8 mouse cellular contexts compared by ENCODE assay signal in the genomic region with DNA sequence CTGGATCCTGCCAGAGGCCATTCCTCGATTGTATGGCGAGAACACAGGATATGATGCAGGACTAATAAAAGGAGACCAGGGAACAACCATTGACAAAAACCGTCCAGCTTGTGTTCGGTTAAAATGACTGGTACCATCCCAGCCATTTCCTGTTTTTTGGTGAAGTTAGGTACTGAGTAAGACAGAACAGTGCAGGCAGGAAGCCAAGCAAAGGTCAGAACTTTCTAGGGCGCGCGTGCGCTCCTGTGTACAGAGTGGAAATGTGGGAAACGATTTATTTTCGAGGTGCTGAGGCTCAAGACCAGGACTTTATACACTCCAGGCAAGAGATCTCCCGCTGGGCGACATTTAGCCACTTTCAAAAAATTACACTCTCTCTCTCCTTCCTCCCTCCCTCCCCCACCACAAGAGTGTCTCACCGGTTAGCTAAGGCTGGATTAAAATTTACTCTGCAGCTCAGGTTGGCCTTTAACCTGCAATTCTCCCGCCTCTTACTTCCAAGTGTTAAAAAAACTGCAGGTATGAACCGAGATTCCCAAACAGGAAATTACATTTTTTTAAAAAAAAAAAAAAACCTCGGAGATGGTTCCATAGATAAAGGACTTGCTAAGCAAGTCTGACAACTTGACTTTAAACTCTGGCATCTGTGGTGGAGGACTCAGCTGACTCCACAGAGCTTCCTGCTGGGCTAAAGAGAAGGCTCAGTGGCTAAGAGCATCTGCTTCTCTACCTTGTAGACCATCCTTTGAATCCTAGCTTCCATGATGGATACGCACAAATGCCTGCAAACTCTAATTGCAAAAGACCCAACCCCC. TPM values are rescaled to one million over a fixed set of nuclear protein-coding genes. Genes with fewer than 3 reads are reported as not detected.
DNase-seq lines count a peak whose midpoint lies in the region; ATAC-seq lines count a peak whose summit lies in the region.

No protein-coding gene starts in this region.

- H3K4me2 ChIP-seq in neural tube, embryonic 15.5 days = no peak overlapping the region

- no peaks in the 10 kb centered on the region for H3K9me3 ChIP-seq in neural tube, embryonic 15.5 days (replicated peaks)

- H3K36me3 ChIP-seq in neural tube, embryonic 15.5 days = peaks cover 73% of the 10 kb centered on the region

- H3K4me3 ChIP-seq in neural tube, embryonic 15.5 days (replicated peaks) = no peak overlapping the region

- H3K9ac ChIP-seq in neural tube, embryonic 15.5 days (replicated peaks) = no peak overlapping the region

- peak; percentile 33 for DNase-seq in adrenal gland, postnatal 10 days
- DNase-seq in adrenal gland, postnatal 4 days (ENCODE audit: low spot score in 2 of 2) = no peak
- peak; percentile 57 for DNase-seq in T-cell, adult 2 months (ENCODE audit: low spot score)
- peak; percentile 73 for DNase-seq in kidney, adult 11 months
- no peak for DNase-seq in frontal cortex, postnatal 36 days (ENCODE audit: low spot score in 2 of 2)
- no peak for DNase-seq in left cerebral cortex, adult 11 months (ENCODE audit: low spot score)

- ATAC-seq in megakaryocyte progenitor cell, adult 5-6 weeks (replicated peaks; ENCODE audit: poor library complexity) = peak; percentile 60
- no peak for ATAC-seq in neural tube, embryonic 15.5 days (ENCODE audit: low FRiP score)

- no peak overlapping the region for H3K27ac ChIP-seq in neural tube, embryonic 15.5 days (replicated peaks)

- no peaks in the 10 kb centered on the region for H3K27me3 ChIP-seq in neural tube, embryonic 15.5 days (replicated peaks)

- 91% methylated on average over 17 of the region's 17 CpGs for WGBS in neural tube, embryonic 15.5 days

- no peaks in the 10 kb centered on the region for H3K4me1 ChIP-seq in neural tube, embryonic 15.5 days

RNA-seq across cellular contexts. Expression of gene Pak2, which starts 8.7 kb away (rescaled TPM):
- total RNA-seq in adrenal gland, postnatal 10 days (2021) = 10 to 100 TPM; 47.5 to 50.3 TPM
- total RNA-seq in adrenal gland, postnatal 4 days (2021) = 10 to 100 TPM; 54.8 to 57.8 TPM
- total RNA-seq in megakaryocyte progenitor cell, adult 5-6 weeks (2015) = 60.6 and 61.9 TPM in 2 replicates
- 52.4 and 58.2 TPM in 2 replicates for total RNA-seq in megakaryocyte progenitor cell, adult 5-6 weeks (2017)
- 23.1 and 26.7 TPM in 2 replicates for polyA plus RNA-seq in neural tube, embryonic 15.5 days (2015; fragmentation: Nextera tagmentation; extraction: Ambion mirVana)

RNA-seq across cellular contexts. Expression of gene Pigx, which starts 11.7 kb away (rescaled TPM):
- total RNA-seq in adrenal gland, postnatal 10 days (2021) = 10 to 100 TPM; 34.1 to 35.0 TPM
- total RNA-seq in adrenal gland, postnatal 4 days (2021) = 10 to 100 TPM; 39.0 to 39.2 TPM
- 95.8 and 106 TPM in 2 replicates for total RNA-seq in megakaryocyte progenitor cell, adult 5-6 weeks (2015)
- total RNA-seq in megakaryocyte progenitor cell, adult 5-6 weeks (2017) = 49.1 and 57.9 TPM in 2 replicates
- 93.0 and 95.2 TPM in 2 replicates for polyA plus RNA-seq in neural tube, embryonic 15.5 days (2015; fragmentation: Nextera tagmentation; extraction: Ambion mirVana)

RNA-seq across cellular contexts. Expression of gene Cep19, which starts 11.8 kb away (rescaled TPM):
- total RNA-seq in adrenal gland, postnatal 10 days (2021) = 10 to 100 TPM; 10.8 to 11.2 TPM
- total RNA-seq in adrenal gland, postnatal 4 days (2021) = 10 to 100 TPM; 14.5 to 16.2 TPM
- total RNA-seq in megakaryocyte progenitor cell, adult 5-6 weeks (2015) = 18.0 and 22.8 TPM in 2 replicates
- 29.0 and 30.7 TPM in 2 replicates for total RNA-seq in megakaryocyte progenitor cell, adult 5-6 weeks (2017)
- 48.0 and 50.4 TPM in 2 replicates for polyA plus RNA-seq in neural tube, embryonic 15.5 days (2015; fragmentation: Nextera tagmentation; extraction: Ambion mirVana)

Comparison
In these comparisons a context has a peak if more than half of its experiments do, and no peak if none do; other contexts are left out.
1. DNase-seq: peak in adrenal gland, postnatal 10 days (single experiment), T-cell, adult 2 months (single experiment) and kidney, adult 11 months (single experiment); none in adrenal gland, postnatal 4 days (0 of 2), frontal cortex, postnatal 36 days (0 of 2) and left cerebral cortex, adult 11 months (single experiment).